Mouse (Mus musculus) liver, postnatal 0 days (tissue): ENCODE results near the gene Ilvbl.

ENCODE experiments used
- CTCF ChIP-seq: sonication (generic); IDR thresholded peaks from 2 replicates; pipeline ENCODE4 v1.5.1; 2016; ENCODE audit warnings: antibody characterized with exemption, low read depth
- EP300 ChIP-seq: IDR thresholded peaks from 2 replicates; pipeline ENCODE4 v1.6.1; 2016; ENCODE audit warnings: antibody characterized with exemption, low read depth, mild to moderate bottlenecking

GRCm38 (mm10) chr10:78585606-78586005, 11.5 kb downstream of the Ilvbl start:
- TF ChIP-seq EP300 (no peak), CTCF (no peak)
